Mouse (Mus musculus): ENCODE measurements around the gene Zbtb7b.

Gene Zbtb7b

DNA sequence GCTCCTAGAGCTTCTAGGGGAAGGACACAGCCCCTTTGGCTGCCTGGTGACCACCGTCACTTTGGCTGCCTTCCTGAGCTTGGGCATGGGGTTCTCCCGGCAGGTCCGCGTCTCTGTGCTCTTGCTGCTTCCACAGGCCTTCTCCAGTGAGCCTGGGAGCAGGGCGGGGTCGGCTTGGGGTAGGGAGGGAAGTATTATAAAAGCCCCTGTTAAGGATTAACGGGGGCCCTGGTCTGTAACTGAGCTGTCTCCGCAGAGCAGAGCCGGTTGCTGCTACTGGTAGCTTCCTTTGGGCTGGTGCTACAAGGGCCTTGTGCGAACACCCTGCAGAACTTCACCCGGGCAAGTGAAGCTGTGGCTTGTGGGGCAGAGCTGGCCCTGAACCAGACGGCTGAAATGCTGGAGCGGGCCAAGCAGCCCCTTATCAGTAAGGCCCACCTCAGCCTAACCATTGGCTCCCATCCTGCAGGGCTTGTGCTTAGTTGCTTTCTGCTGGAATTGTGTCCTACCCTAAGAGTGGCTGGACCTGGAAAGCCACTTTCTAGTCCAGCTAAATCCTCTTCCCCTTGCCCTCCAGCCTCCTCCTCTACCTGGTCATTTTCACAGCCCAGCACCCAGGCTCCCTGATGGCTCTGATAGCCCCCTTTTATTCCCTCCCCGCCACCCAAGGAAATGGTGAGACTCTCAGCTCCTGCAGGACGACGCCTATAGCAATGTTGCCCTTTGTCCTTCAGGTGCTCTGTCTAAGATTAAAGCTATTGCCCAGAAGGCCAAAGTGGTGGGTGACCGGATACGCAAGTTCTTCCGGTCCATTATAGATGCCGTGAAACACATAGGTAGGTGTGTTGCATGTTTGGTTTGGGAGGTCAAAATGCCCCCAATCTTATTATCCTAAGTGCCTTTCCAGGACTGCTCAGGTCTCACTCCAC lies 28.8 kb downstream of the Zbtb7b start:
- no peak for DNase-seq (ENCODE audit: low read depth, low spot score)

DNA sequence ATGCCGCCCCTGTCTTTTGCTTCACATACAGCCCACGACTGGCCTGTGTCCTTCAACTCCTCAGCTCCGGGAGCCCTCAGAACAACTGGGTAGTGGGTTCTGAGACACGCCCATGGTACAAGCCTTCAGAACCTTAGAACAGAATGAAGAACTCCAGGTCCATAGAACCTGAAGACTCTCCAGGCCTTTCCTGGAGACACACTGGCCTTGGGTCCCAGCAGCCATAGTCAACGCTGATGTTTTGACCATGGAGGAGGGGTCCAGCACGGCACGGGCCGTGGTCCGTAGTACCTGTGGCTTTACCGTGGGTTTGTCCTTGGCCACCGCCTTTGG lies 29.5 kb downstream of the Zbtb7b start, which contains the start of gene Dcst1:
Gene Dcst1, minus strand, starts transcription at position 101 of the 333 bp plus-strand sequence.
- no peak for DNase-seq (ENCODE audit: low read depth, low spot score)

GRCm38 (mm10) chr3:89364631-89365030 lies 29.9 kb downstream of the Zbtb7b start:
- DNase-seq (ENCODE audit: low read depth, low spot score): no peak

DNA sequence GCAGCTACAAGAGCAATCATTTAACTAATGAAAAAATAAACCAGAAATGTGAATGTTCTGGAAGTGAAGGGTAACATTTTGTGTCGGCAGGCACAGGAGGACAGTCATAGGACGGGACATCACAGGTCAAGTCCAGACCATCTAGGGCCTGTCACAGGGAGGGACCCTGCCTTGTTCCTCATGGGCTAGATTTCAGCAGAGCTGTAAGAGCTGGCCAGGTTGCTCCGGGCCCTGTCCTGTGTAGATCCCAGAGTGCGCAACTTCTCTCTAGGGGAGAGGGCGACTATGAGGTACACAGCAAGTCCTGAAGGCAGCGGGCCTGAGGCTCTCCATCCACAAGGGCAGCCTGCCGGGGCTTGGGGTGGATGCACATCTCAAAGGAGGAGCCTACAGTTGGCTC lies 32.9 kb downstream of the Zbtb7b start, which contains the start of gene Dcst2:
Gene Dcst2, plus strand, starts transcription at position 301 of the 400 bp plus-strand sequence.
- DNase-seq (ENCODE audit: low read depth, low spot score): no peak

GRCm38 (mm10) chr3:89360237-89360636 lies 34.3 kb downstream of the Zbtb7b start:
- DNase-seq (ENCODE audit: low read depth, low spot score): no peak

DNA sequence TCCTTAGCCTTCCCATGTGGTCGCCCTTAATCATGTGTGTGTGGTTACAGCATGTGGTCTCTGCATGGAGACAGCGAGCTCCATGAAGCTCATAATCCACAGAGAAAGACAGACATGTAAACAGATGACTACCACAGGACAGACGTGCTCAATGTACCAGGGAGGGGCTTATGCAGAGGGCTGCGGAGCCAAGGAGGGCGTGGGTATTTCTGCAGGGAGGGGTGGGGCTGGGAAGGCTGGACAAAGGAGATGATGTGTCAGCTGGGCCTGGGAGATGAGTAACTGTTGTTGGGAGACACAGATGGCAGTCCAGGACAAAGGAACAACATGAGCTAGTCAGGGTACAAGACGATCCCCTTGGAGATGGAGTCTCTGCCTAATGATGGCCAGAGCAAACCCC lies 34.9 kb downstream of the Zbtb7b start:
- no peak for DNase-seq (ENCODE audit: low read depth, low spot score)

- no peak for DNase-seq (ENCODE audit: low read depth, low spot score)
Measured at GRCm38 (mm10) chr3:89356029-89356428, 38.5 kb downstream of the Zbtb7b start.

DNA sequence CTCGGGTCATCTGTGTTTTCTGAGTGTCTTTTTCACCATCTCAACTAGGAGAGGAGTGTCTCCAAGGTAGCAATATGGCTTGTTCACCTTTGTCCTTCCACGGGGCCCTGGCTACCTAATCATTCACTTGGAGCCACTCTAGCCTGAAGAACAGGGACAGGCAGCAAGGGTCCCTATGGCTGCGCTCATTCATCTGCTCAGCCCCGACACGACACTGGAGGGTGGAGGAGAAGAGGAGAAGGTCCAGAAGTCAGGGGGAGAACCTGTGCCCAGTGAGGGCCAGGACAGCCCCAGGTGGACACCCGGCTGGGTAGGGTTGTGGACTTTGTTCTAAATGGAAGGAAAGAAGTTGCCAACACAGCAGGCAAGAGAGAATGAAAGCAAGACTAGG lies 39.1 kb downstream of the Zbtb7b start:
- no peak for DNase-seq (ENCODE audit: low read depth, low spot score)

- DNase-seq (ENCODE audit: low read depth, low spot score): peak; percentile 54
Measured at GRCm38 (mm10) chr3:89354816-89355511, 39.6 kb downstream of the Zbtb7b start.

DNA sequence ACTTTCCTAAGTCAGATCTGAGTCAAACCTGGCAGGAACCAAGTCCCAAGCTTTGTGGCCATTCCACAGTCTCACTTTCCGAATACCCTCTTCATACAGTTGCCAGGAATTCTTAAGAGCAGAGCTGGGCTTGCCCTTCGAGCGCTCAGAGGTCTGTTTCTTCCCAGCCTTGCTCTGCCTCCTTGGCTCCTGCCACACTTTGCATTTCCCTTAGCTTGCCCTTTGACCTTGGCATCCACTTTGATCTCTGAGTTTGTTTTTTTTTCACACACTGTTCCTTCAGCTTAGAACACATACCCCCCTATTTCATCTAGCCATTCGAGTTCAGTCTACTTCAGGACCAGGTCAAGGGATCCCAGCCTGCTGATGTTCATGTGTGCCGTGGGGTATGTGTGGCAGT lies 43.3 kb downstream of the Zbtb7b start:
- no peak for DNase-seq (ENCODE audit: low read depth, low spot score)

GRCm38 (mm10) chr3:89349869-89350501 lies 44.6 kb downstream of the Zbtb7b start, which contains the start of gene Adam15:
Gene Adam15 (minus strand): TSS chr3:89349996.
- peak; percentile 60 for DNase-seq (ENCODE audit: low read depth, low spot score)

DNA sequence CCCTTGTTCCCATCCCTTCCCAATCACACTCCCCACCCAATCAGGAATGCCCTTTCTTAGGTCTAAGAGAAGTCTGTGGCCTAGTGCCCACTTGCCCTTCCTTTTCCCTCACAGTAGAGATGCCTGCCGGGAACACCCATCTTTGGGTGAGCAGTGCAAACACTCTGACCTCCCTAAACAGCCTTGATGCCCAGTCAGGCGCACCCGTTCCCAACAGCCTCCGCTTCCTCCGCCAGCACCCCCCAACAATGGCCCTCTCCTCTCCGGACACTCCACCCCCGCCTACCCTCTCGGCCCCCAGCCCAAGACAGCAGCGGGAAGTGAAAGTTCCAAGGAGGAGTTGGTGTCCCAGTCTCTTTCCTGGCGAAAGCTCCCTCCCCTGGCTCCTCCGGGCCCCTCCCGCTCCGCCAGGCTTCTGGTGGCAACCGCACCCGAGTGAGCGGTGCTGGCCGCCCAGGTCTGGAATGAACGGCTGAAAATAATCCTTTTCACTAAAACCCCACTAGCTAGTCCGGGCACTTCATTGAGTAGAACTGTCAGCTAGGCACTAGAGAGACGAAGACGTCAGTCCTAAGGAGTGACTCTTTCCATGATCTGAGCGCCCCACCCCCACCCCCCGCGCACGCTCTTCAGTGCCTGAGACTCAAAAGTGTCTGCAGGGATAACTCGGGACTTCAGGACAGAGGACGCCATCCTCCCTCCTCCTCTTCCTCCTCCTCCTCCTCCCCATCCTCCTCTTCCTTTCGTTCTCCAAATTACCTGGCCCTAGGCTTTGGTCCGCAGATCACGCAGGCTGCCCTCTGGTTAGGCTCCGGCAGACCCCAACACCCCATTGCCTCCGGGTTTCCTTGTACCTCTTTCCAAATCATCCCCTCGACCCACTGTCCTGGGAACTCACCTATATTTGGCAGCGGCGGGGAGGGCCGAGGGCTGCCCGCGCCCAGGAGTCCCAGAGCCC lies 45.4 kb downstream of the Zbtb7b start:
- no peak for DNase-seq (ENCODE audit: low read depth, low spot score)

DNA sequence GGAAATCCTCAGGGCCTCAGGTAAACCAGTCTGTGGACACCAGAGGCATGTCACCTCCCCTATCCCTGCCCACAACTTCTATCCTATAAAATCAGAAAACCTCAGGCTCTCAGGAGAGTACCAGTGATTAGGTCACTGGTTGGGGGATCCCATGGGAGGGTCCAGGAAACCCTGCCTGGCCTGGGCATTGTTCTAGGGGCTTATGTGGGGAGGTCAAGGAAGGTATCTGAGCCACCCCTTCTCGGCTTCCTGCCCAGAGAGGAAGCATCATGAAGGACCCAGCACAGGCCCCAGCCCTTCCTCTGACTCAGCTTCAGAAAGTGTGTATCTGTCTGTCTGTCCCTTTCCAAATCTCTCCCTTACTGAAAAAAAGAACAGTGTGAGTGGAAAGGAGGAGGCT lies 46.7 kb downstream of the Zbtb7b start:
- DNase-seq (ENCODE audit: low read depth, low spot score): no peak

DNA sequence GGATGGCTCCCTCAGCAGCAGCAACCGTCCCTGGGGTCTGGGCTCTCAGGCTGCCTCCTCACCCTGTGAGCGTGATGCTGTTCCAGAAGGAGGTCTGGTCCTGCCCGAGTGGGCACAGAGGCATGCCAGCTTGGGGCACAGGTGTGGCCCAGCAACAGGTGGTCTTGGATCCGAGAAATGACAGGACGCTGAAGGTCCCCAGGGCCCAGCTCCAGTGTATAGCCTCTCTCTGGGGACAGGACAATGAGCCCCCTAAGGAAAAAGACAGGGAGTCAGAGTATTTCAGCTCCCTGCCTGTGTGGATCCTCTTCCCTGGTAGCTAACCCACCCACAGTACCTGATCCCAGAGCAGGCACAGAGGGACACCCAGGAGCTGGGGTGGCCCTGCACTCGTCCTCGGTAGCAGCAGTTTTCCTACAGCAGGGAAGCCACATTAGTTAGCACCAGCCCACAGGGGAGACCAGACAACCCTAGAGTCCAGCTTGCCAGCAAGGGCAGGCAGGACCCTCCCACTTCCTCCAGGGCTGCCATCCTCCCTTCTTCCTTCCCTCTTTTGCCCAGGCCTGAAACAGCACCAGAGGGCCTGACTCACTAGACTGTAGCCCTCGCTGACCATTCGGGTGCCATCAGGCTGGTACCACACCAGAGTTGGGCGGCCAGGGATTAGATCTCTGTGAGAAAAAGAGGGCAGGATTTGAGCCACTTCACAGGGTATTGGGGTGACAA lies 47.6 kb downstream of the Zbtb7b start:
- DNase-seq (ENCODE audit: low read depth, low spot score): no peak

DNA sequence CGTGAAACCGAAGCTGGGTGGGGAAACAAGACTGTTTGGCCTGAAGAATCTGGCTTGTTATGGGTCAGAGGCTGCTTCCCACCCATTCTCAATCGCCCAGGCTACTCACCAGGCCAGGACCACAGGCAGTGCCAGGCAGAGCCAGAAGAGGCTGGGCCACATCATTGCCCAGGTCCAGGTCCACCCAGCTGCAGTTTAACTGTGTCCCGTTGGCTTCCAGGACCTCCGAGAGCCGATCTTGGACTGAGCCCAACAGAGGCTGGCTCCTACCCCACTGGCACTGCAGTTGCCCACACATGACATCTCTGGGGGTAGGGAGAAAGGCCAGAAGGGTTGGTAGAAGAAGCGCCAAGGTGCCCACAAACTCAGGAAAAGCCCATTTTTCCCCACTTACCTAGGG lies 51.3 kb downstream of the Zbtb7b start:
- no peak for DNase-seq (ENCODE audit: low read depth, low spot score)

DNA sequence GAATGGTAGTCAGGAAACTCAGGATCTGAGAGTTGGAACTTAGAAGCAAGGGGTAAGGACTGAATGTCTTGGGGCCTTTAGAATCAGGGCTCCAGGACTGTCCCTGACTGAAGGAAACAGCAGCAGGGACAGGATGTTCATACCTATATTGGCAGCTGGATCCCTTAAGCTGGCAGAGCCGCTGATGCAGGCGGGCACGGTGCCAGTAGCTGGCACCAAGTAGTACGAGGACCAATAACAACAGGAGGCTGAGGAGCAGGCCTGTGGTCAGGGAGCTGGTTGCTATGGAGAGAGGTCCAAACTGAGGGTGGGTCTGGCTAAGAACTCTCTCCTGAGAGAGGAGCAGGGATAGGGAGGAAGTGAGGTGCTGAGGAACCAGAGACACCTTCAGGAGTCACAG lies 52.8 kb downstream of the Zbtb7b start:
- no peak for DNase-seq (ENCODE audit: low read depth, low spot score)

DNA sequence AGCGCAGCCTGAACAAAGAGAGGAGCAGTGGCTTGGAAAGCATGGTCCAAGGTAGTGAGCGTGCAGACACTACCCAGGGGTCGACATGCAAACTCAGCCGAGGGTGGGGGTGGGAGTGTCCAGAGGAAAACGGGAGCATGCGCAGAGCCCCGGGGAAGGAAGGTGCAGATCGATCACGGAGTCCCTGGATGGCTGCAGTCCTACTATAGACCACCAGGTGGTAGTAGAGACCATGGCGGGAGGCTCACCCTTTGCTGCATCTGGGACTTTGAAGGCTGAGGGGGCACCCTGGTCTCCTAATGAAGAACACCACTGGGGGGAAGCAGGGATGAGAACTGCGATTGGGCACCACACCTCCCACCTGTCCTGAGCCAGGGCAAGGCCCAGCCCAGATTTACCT lies 54.1 kb downstream of the Zbtb7b start:
- peak; percentile 59 for DNase-seq (ENCODE audit: low read depth, low spot score)

- DNase-seq (ENCODE audit: low read depth, low spot score): no peak
Measured at GRCm38 (mm10) chr3:89339416-89339815, 55.2 kb downstream of the Zbtb7b start.

- DNase-seq (ENCODE audit: low read depth, low spot score): no peak
Measured at GRCm38 (mm10) chr3:89337721-89338578, 56.6 kb downstream of the Zbtb7b start, which contains the start of gene Efna4. Gene Efna4 (minus strand): TSS chr3:89338028.

Measured in retina, adult 2 months (tissue).